Comparison of ENCODE assay signal across 30 mouse cellular contexts in genomic region chr2:18956424-18956823, GRCm38 (mm10). TPM values are rescaled to one million over a fixed set of nuclear protein-coding genes. Genes with fewer than 3 reads are reported as not detected.
DNase-seq lines count a peak whose midpoint lies in the region; ATAC-seq lines count a peak whose summit lies in the region.
"Had no signal": no experiment of that assay in that cellular context is flagged by ENCODE, and none has a peak within 500 bp of the region (broad histone marks: within the 10 kb centered on the region; RNA-seq: fewer than 3 reads in every experiment).

No protein-coding gene starts in this region.

- ATAC-seq in heart, embryonic 13.5 days (ENCODE audit: extremely low read depth, insufficient number of reproducible peaks, low FRiP score, low TSS enrichment), result no peak
- ATAC-seq in liver, embryonic 12.5 days, result 0 out of 2 replicates have a peak, but pooled peaks have one; percentile 16
- peak; percentile 38; the same call in 1 of the 2 replicates for ATAC-seq in neutrophil, adult 5-6 weeks (ENCODE audit: extremely low read depth, insufficient number of reproducible peaks, low FRiP score, poor library complexity, severe bottlenecking)
- no peak for ATAC-seq in hindbrain, embryonic 16.5 days
- ATAC-seq: activated CD4-positive, CD25-positive, alpha-beta regulatory T cell, adult 4 months had no signal

- H3K9ac ChIP-seq in heart, embryonic 13.5 days, result no peak overlapping the region
- H3K9ac ChIP-seq in liver, embryonic 12.5 days, result no peak overlapping the region
- no peak overlapping the region for H3K9ac ChIP-seq in hindbrain, embryonic 16.5 days (ENCODE audit: low read depth, low read length)
- H3K9ac ChIP-seq: forebrain, embryonic 12.5 days; heart, embryonic 15.5 days; kidney, embryonic 15.5 days; limb, embryonic 15.5 days; neural tube, embryonic 15.5 days; stomach, embryonic 15.5 days had no signal

- H3K9me3 ChIP-seq in heart, embryonic 13.5 days, result no peaks in the 10 kb centered on the region
- H3K9me3 ChIP-seq in liver, embryonic 12.5 days (replicated peaks), result no peaks in the 10 kb centered on the region
- H3K9me3 ChIP-seq in hindbrain, embryonic 16.5 days (ENCODE audit: control insufficient read depth, low read length), result no peaks in the 10 kb centered on the region
- H3K9me3 ChIP-seq: forebrain, embryonic 12.5 days; G1E; heart, embryonic 15.5 days; hindbrain, embryonic 10.5 days; kidney, embryonic 15.5 days; limb, embryonic 15.5 days; midbrain, embryonic 10.5 days; neural tube, embryonic 15.5 days; stomach, embryonic 15.5 days had no signal

- 84% methylated on average over 3 of the region's 3 CpGs for WGBS in heart, embryonic 13.5 days
- 50% methylated on average over 3 of the region's 3 CpGs for WGBS in liver, embryonic 12.5 days (ENCODE audit: insufficient replicate concordance)
- 81% methylated on average over 3 of the region's 3 CpGs for WGBS in hindbrain, embryonic 16.5 days

- intact Hi-C loops in heart, postnatal 14 days (cut with DNase I), result no loop called here

- H3K27me3 ChIP-seq in heart, embryonic 13.5 days (replicated peaks), result no peaks in the 10 kb centered on the region
- H3K27me3 ChIP-seq in liver, embryonic 12.5 days (replicated peaks), result no peaks in the 10 kb centered on the region
- H3K27me3 ChIP-seq in hindbrain, embryonic 16.5 days (replicated peaks; ENCODE audit: control insufficient read depth, insufficient read depth, low read length), result no peaks in the 10 kb centered on the region
- H3K27me3 ChIP-seq: CH12.LX; forebrain, embryonic 12.5 days; heart, embryonic 15.5 days; kidney, embryonic 15.5 days; limb, embryonic 15.5 days; neural tube, embryonic 15.5 days; stomach, embryonic 15.5 days had no signal

- DNase-seq in heart, postnatal 14 days, result no peak
- peak; percentile 52 to 55 for DNase-seq in spleen, postnatal 36 days (ENCODE audit: low spot score in 2 of 2)
- DNase-seq in spleen, postnatal 10 days (ENCODE audit: low spot score in 2 of 2), result no peak
- no peak for DNase-seq in T-cell, adult 2 months (ENCODE audit: low spot score)
- DNase-seq: adrenal gland, adult 8-10 months; cerebellum, adult 18-20 months; cerebellum, postnatal 14 days; kidney, adult 11 months; kidney, postnatal 4 days; left cerebral cortex, postnatal 4 days; lung, postnatal 4 days; thymus, adult 18-20 months had no signal

- peaks cover 60% of the 10 kb centered on the region for H3K4me1 ChIP-seq in heart, embryonic 13.5 days
- peaks cover 98% of the 10 kb centered on the region for H3K4me1 ChIP-seq in liver, embryonic 12.5 days
- no peaks in the 10 kb centered on the region for H3K4me1 ChIP-seq in hindbrain, embryonic 16.5 days (ENCODE audit: control insufficient read depth, insufficient read depth, low read depth, low read length)

- no peak overlapping the region for H3K4me3 ChIP-seq in heart, embryonic 13.5 days
- no peak overlapping the region for H3K4me3 ChIP-seq in liver, embryonic 12.5 days
- H3K4me3 ChIP-seq in hindbrain, embryonic 16.5 days (ENCODE audit: low read length), result no peak overlapping the region
- H3K4me3 ChIP-seq: forebrain, embryonic 12.5 days; heart, embryonic 15.5 days; hindbrain, embryonic 10.5 days; kidney, embryonic 15.5 days; left cerebral cortex, adult 2 months; limb, embryonic 15.5 days; midbrain, embryonic 10.5 days; neural tube, embryonic 15.5 days; stomach, embryonic 15.5 days had no signal

- H3K4me2 ChIP-seq in heart, embryonic 13.5 days, result peak overlapping the region; percentile 52
- peak overlapping the region; percentile 54 for H3K4me2 ChIP-seq in liver, embryonic 12.5 days
- H3K4me2 ChIP-seq in hindbrain, embryonic 16.5 days (ENCODE audit: low read length), result no peak overlapping the region
- H3K4me2 ChIP-seq: forebrain, embryonic 12.5 days; kidney, embryonic 15.5 days; limb, embryonic 15.5 days; neural tube, embryonic 15.5 days; stomach, embryonic 15.5 days had no signal

- H3K36me3 ChIP-seq in heart, embryonic 13.5 days, result no peaks in the 10 kb centered on the region
- no peaks in the 10 kb centered on the region for H3K36me3 ChIP-seq in liver, embryonic 12.5 days
- no peaks in the 10 kb centered on the region for H3K36me3 ChIP-seq in hindbrain, embryonic 16.5 days (ENCODE audit: control insufficient read depth, insufficient read depth, low read length)
- H3K36me3 ChIP-seq: forebrain, embryonic 12.5 days; heart, embryonic 15.5 days; hindbrain, embryonic 10.5 days; kidney, embryonic 15.5 days; limb, embryonic 15.5 days; midbrain, embryonic 10.5 days; neural tube, embryonic 15.5 days; stomach, embryonic 15.5 days had no signal

- H3K27ac ChIP-seq in heart, embryonic 13.5 days (replicated peaks), result no peak overlapping the region
- 0 out of 2 replicates have a peak overlapping the region, but pooled peaks have one; percentile 37 for H3K27ac ChIP-seq in liver, embryonic 12.5 days
- no peak overlapping the region for H3K27ac ChIP-seq in hindbrain, embryonic 16.5 days (ENCODE audit: low read depth, low read length)
- H3K27ac ChIP-seq: forebrain, embryonic 12.5 days; hindbrain, embryonic 10.5 days; kidney, embryonic 15.5 days; left cerebral cortex, adult 2 months; limb, embryonic 15.5 days; neural tube, embryonic 15.5 days; stomach, embryonic 15.5 days had no signal

RNA-seq across cellular contexts. Expression of gene Pip4k2a, which starts 41.5 kb away (rescaled TPM):
- 5.8 and 6.6 TPM in 2 replicates for polyA plus RNA-seq in heart, embryonic 13.5 days (2015; fragmentation: Nextera tagmentation; extraction: Ambion mirVana)
- 10 to 100 TPM in 1 of 2 experiments, 1 to 10 TPM in 1; 9.0 to 10.3 TPM for total RNA-seq in heart, postnatal 14 days (2021)
- polyA plus RNA-seq in liver, embryonic 12.5 days (2016; fragmentation: Nextera tagmentation; extraction: Ambion mirVana), result 26.2 and 26.4 TPM in 2 replicates
- total RNA-seq in neutrophil, adult 5-6 weeks (2017), result 69.7 and 73.9 TPM in 2 replicates
- polyA plus RNA-seq in hindbrain, embryonic 16.5 days (2015; fragmentation: Nextera tagmentation; extraction: Ambion mirVana), result 10.2 and 12.5 TPM in 2 replicates

RNA-seq across cellular contexts. Expression of gene 4930426L09Rik, which starts 41.7 kb away (rescaled TPM):
- polyA plus RNA-seq in heart, embryonic 13.5 days (2015; fragmentation: Nextera tagmentation; extraction: Ambion mirVana), result 0.29 TPM in 2 replicates
- total RNA-seq in heart, postnatal 14 days (2021), result under 1 TPM in 1 of 2 experiments, not detected in 1; 0.34 TPM
- polyA plus RNA-seq in liver, embryonic 12.5 days (2016; fragmentation: Nextera tagmentation; extraction: Ambion mirVana), result 0.29 and 0.30 TPM in 2 replicates
- 3.1 and 3.7 TPM in 2 replicates for total RNA-seq in neutrophil, adult 5-6 weeks (2017)
- 0.18 and 0.52 TPM in 2 replicates for polyA plus RNA-seq in hindbrain, embryonic 16.5 days (2015; fragmentation: Nextera tagmentation; extraction: Ambion mirVana)
- total RNA-seq: gastrocnemius, adult 18-20 months had no signal
- polyA plus RNA-seq: lung, embryonic 16.5 days had no signal

Comparison
In these comparisons a context has a peak if more than half of its experiments do, and no peak if none do; other contexts are left out.
1. DNase-seq: peak in spleen, postnatal 36 days (2 of 2); none in heart, postnatal 14 days (0 of 2), spleen, postnatal 10 days (0 of 2) and T-cell, adult 2 months (single experiment).
2. ATAC-seq: peak in liver, embryonic 12.5 days (single experiment) and neutrophil, adult 5-6 weeks (single experiment); none in heart, embryonic 13.5 days (single experiment) and hindbrain, embryonic 16.5 days (single experiment).